Mouse (Mus musculus) CH12.LX (cell line): ENCODE measurements around the gene Lpar6. TPM values are rescaled to one million over a fixed set of nuclear protein-coding genes. Genes with fewer than 3 reads are reported as not detected.

Source experiments
- DNase-seq: peaks from one replicate; pipeline ENCODE4 v3.0.0-alpha.2; 2013; ENCODE audit errors: extremely low read depth
- H3K27ac ChIP-seq: 2 replicates; pipeline ENCODE4 v1.5.1; 2012; ENCODE audit warnings: low read depth, mild to moderate bottlenecking, control low read depth, moderate library complexity; ENCODE audit not compliant: insufficient read depth
- H3K27me3 ChIP-seq: replicated peaks from 2 replicates; pipeline ENCODE3; 2012; ENCODE audit warnings: inconsistent platforms
- H3K36me3 ChIP-seq, 2 experiments: replicated peaks in 1 of 2; 2 replicates each; pipeline versions ENCODE3 to v1.6.1; 2012; ENCODE audit warnings: inconsistent platforms in 1 of 2, low read length in 1 of 2, mild to moderate bottlenecking in 1 of 2, mixed read lengths in 1 of 2, moderate library complexity in 1 of 2; ENCODE audit not compliant: control insufficient read depth in 1 of 2, insufficient read depth in 1 of 2
- H3K4me1 ChIP-seq, 2 experiments: 2 replicates each; pipeline ENCODE4 v1.6.1; 2012; ENCODE audit warnings: inconsistent platforms in 1 of 2, moderate library complexity in 1 of 2; ENCODE audit not compliant: insufficient read depth in 2 of 2, control insufficient read depth in 1 of 2
- H3K4me2 ChIP-seq: 2 replicates; pipeline ENCODE4 v1.6.1; 2012; ENCODE audit warnings: low read depth, mild to moderate bottlenecking, control low read depth; ENCODE audit not compliant: poor library complexity, insufficient read depth, severe bottlenecking
- H3K4me3 ChIP-seq, 3 experiments: fragments of 150-350 bp in 1 of 3; sonication (generic) in 1 of 3; replicated peaks in 1 of 3; 2 replicates each; pipeline versions ENCODE3 to v1.5.1; 2011 to 2012; ENCODE audit warnings: low read depth in 2 of 3, low read length in 2 of 3, mild to moderate bottlenecking in 2 of 3, moderate library complexity in 2 of 3, control low read depth in 1 of 3, improper control_type of control experiment in 1 of 3, inconsistent platforms in 1 of 3, mixed read lengths in 1 of 3; ENCODE audit not compliant: poor library complexity in 1 of 3
- H3K79me2 ChIP-seq: replicated peaks from 2 replicates; pipeline ENCODE4 v1.6.1; 2012; ENCODE audit warnings: mild to moderate bottlenecking, moderate library complexity; ENCODE audit not compliant: control insufficient read depth, poor library complexity, insufficient read depth, severe bottlenecking; ENCODE audit errors: extremely low read depth
- H3K9ac ChIP-seq: 2 replicates; pipeline ENCODE4 v1.6.1; 2012; ENCODE audit warnings: low read depth, mild to moderate bottlenecking, control low read depth, moderate library complexity; ENCODE audit not compliant: insufficient read depth
- H3K9me3 ChIP-seq: replicated peaks from 2 replicates; pipeline ENCODE3; 2012; ENCODE audit warnings: low read length, inconsistent platforms, mixed read lengths
- BHLHE40 ChIP-seq: IDR thresholded peaks from 2 replicates; pipeline ENCODE4 v1.6.1; 2011; ENCODE audit warnings: mild to moderate bottlenecking, low read depth, low read length, improper control_type of control experiment
- CHD1 ChIP-seq: IDR thresholded peaks from 2 replicates; pipeline ENCODE4 v1.6.1; 2012; ENCODE audit warnings: low read depth, low read length, improper control_type of control experiment, inconsistent platforms
- CHD2 ChIP-seq: IDR thresholded peaks from 2 replicates; pipeline ENCODE4 v1.6.1; 2011; ENCODE audit warnings: low read length, improper control_type of control experiment
- CTCF ChIP-seq, 2 experiments: IDR thresholded peaks in 1 of 2; conservative IDR thresholded peaks in 1 of 2; 2 replicates each; pipeline ENCODE4 v1.5.1; 2011 to 2012; ENCODE audit warnings: low read depth in 2 of 2, low read length in 2 of 2, improper control_type of control experiment in 1 of 2, inconsistent platforms in 1 of 2, mild to moderate bottlenecking in 1 of 2, moderate library complexity in 1 of 2
- E2F4 ChIP-seq: IDR thresholded peaks from 2 replicates; pipeline ENCODE4 v1.6.1; 2011; ENCODE audit warnings: low read depth, low read length, improper control_type of control experiment; ENCODE audit not compliant: insufficient replicate concordance
- ELF1 ChIP-seq: IDR thresholded peaks from 2 replicates; pipeline ENCODE4 v1.6.1; 2014; ENCODE audit warnings: low read depth, mild to moderate bottlenecking, inconsistent platforms, low read length, improper control_type of control experiment
- EP300 ChIP-seq: IDR thresholded peaks from 2 replicates; pipeline ENCODE4 v1.6.1; 2011; ENCODE audit warnings: low read length, improper control_type of control experiment
- ETS1 ChIP-seq: conservative IDR thresholded peaks from 2 replicates; pipeline ENCODE4 v1.6.1; 2012; ENCODE audit warnings: low read depth, mild to moderate bottlenecking, inconsistent platforms, low read length, improper control_type of control experiment, moderate library complexity
- GABPA ChIP-seq: IDR thresholded peaks from 2 replicates; pipeline ENCODE4 v1.6.1; 2012; ENCODE audit warnings: low read depth, low read length, improper control_type of control experiment, inconsistent platforms; ENCODE audit not compliant: insufficient replicate concordance
- HCFC1 ChIP-seq: IDR thresholded peaks from 2 replicates; pipeline ENCODE4 v1.6.1; 2012; ENCODE audit warnings: low read depth, mild to moderate bottlenecking, inconsistent platforms, low read length, improper control_type of control experiment
- IRF4 ChIP-seq: IDR thresholded peaks from 2 replicates; pipeline ENCODE4 v1.6.1; 2014; ENCODE audit warnings: low read depth, mild to moderate bottlenecking, inconsistent platforms, low read length, improper control_type of control experiment
- JUN ChIP-seq: IDR thresholded peaks from 2 replicates; pipeline ENCODE4 v1.6.1; 2011; ENCODE audit warnings: low read depth, mild to moderate bottlenecking, low read length, improper control_type of control experiment, moderate library complexity; ENCODE audit not compliant: insufficient read depth
- JUND ChIP-seq: conservative IDR thresholded peaks from 2 replicates; pipeline ENCODE4 v1.6.1; 2011; ENCODE audit warnings: low read depth, low read length, improper control_type of control experiment
- KAT2A ChIP-seq: IDR thresholded peaks from 2 replicates; pipeline ENCODE4 v1.6.1; 2012; ENCODE audit warnings: low read length, improper control_type of control experiment, inconsistent platforms; ENCODE audit not compliant: insufficient replicate concordance
- MAFK ChIP-seq: IDR thresholded peaks from 2 replicates; pipeline ENCODE4 v1.6.1; 2011; ENCODE audit warnings: low read length, improper control_type of control experiment; ENCODE audit not compliant: insufficient replicate concordance
- MAX ChIP-seq: IDR thresholded peaks from 2 replicates; pipeline ENCODE4 v1.6.1; 2011; ENCODE audit warnings: low read length, improper control_type of control experiment
- MAZ ChIP-seq: IDR thresholded peaks from 2 replicates; pipeline ENCODE4 v1.6.1; 2012; ENCODE audit warnings: low read depth, mild to moderate bottlenecking, inconsistent platforms, low read length, improper control_type of control experiment, moderate library complexity
- MEF2A ChIP-seq: IDR thresholded peaks from 2 replicates; pipeline ENCODE4 v1.6.1; 2014; ENCODE audit warnings: low read depth, mild to moderate bottlenecking, inconsistent platforms, low read length, improper control_type of control experiment, borderline replicate concordance
- MXI1 ChIP-seq: IDR thresholded peaks from 2 replicates; pipeline ENCODE4 v1.6.1; 2011; ENCODE audit warnings: mild to moderate bottlenecking, low read depth, low read length, improper control_type of control experiment
- MYC ChIP-seq: IDR thresholded peaks from 2 replicates; pipeline ENCODE4 v1.6.1; 2011; ENCODE audit warnings: low read depth, mild to moderate bottlenecking, improper control_type of control experiment, low read length
- NELFE ChIP-seq: IDR thresholded peaks from 2 replicates; pipeline ENCODE4 v1.6.1; 2011; ENCODE audit warnings: low read depth, low read length, improper control_type of control experiment
- NRF1 ChIP-seq: IDR thresholded peaks from 2 replicates; pipeline ENCODE4 v1.6.1; 2014; ENCODE audit warnings: low read depth, mild to moderate bottlenecking, inconsistent platforms, low read length, improper control_type of control experiment, moderate library complexity
- PAX5 ChIP-seq: IDR thresholded peaks from 2 replicates; pipeline ENCODE4 v1.6.1; 2012; ENCODE audit warnings: low read length, inconsistent platforms, mixed read lengths
- POLR2A ChIP-seq: IDR thresholded peaks from 2 replicates; pipeline ENCODE4 v1.6.1; 2011; ENCODE audit warnings: low read depth, mild to moderate bottlenecking, improper control_type of control experiment, low read length
- POLR2AphosphoS2 ChIP-seq: IDR thresholded peaks from 2 replicates; pipeline ENCODE4 v1.6.1; 2011; ENCODE audit warnings: low read depth, low read length, improper control_type of control experiment
- RAD21 ChIP-seq: IDR thresholded peaks from 2 replicates; pipeline ENCODE4 v1.6.1; 2011; ENCODE audit warnings: low read depth, mild to moderate bottlenecking, low read length, improper control_type of control experiment, moderate library complexity
- RCOR1 ChIP-seq: conservative IDR thresholded peaks from 2 replicates; pipeline ENCODE4 v1.6.1; 2012; ENCODE audit warnings: low read depth, mild to moderate bottlenecking, inconsistent platforms, low read length, improper control_type of control experiment
- SIN3A ChIP-seq: IDR thresholded peaks from 2 replicates; pipeline ENCODE4 v1.6.1; 2012; ENCODE audit warnings: low read length, improper control_type of control experiment, inconsistent platforms
- SMC3 ChIP-seq: IDR thresholded peaks from 2 replicates; pipeline ENCODE4 v1.6.1; 2011; ENCODE audit warnings: low read depth, low read length, improper control_type of control experiment
- TBP ChIP-seq: conservative IDR thresholded peaks from 2 replicates; pipeline ENCODE4 v1.6.1; 2011; ENCODE audit warnings: low read depth, low read length, improper control_type of control experiment
- TCF12 ChIP-seq: IDR thresholded peaks from 2 replicates; pipeline ENCODE4 v1.6.1; 2014; ENCODE audit warnings: low read depth, mild to moderate bottlenecking, inconsistent platforms, low read length, improper control_type of control experiment
- UBTF ChIP-seq: IDR thresholded peaks from 2 replicates; pipeline ENCODE4 v1.6.1; 2012; ENCODE audit warnings: low read depth, mild to moderate bottlenecking, inconsistent platforms, low read length, improper control_type of control experiment, moderate library complexity
- USF1 ChIP-seq: IDR thresholded peaks from 2 replicates; pipeline ENCODE4 v1.6.1; 2014; ENCODE audit warnings: low read depth, mild to moderate bottlenecking, inconsistent platforms, low read length, improper control_type of control experiment
- USF2 ChIP-seq: conservative IDR thresholded peaks from 2 replicates; pipeline ENCODE4 v1.6.1; 2011; ENCODE audit warnings: low read depth, low read length, improper control_type of control experiment
- ZC3H11A ChIP-seq: IDR thresholded peaks from 2 replicates; pipeline ENCODE4 v1.6.1; 2012; ENCODE audit warnings: low read depth, mild to moderate bottlenecking, inconsistent platforms, low read length, improper control_type of control experiment
- ZKSCAN1 ChIP-seq: IDR thresholded peaks from 2 replicates; pipeline ENCODE4 v1.6.1; 2012; ENCODE audit warnings: low read depth, inconsistent platforms, low read length, improper control_type of control experiment, borderline replicate concordance
- ZMIZ1 ChIP-seq: IDR thresholded peaks from 2 replicates; pipeline ENCODE4 v1.6.1; 2012; ENCODE audit warnings: low read depth, mild to moderate bottlenecking, inconsistent platforms, low read length, improper control_type of control experiment
- ZNF384 ChIP-seq: IDR thresholded peaks from 2 replicates; pipeline ENCODE4 v1.6.1; 2012; ENCODE audit warnings: low read depth, low read length, improper control_type of control experiment, inconsistent platforms
- dilution Hi-C: fragments of 300-500 bp; cut with MboI; formaldehyde crosslinking; loops from 2 replicates; pipeline ENCODE4 v1.14.3; 2020; ENCODE audit warnings: low sequenced_read_pairs; ENCODE audit not compliant: extremely low pct_unique_long_range_greater_than_20kb, extremely low pct_ligation_motif_present
- in situ Hi-C: fragments of 300-500 bp; cut with MboI; formaldehyde crosslinking; loops from 3 replicates; pipeline ENCODE4 v1.14.3; 2019; ENCODE audit warnings: low sequenced_read_pairs, low pct_ligation_motif_present, low pct_unique_long_range_greater_than_20kb, mixed read lengths
- polyA plus RNA-seq: library from polyadenylated mRNA; unstranded; fragments of >175 nt; gene quantifications from 2 replicates; pipeline ENCODE4 v1.2.1, GENCODE M21; 2012; ENCODE audit warnings: low read depth; ENCODE audit not compliant: insufficient read length
- total RNA-seq, 2 experiments: library from RNA; depleted of rRNA; stranded (reverse); fragments of 300-350 nt in 1 of 2; fragments of >200 nt in 1 of 2; gene quantifications; 2 replicates each; pipeline ENCODE4 v1.2.3; 2012 to 2014

Gene Lpar6
- total and polyA plus RNA-seq, 3 experiments: 2.9 to 6.4 (median 3.2) TPM

DNA sequence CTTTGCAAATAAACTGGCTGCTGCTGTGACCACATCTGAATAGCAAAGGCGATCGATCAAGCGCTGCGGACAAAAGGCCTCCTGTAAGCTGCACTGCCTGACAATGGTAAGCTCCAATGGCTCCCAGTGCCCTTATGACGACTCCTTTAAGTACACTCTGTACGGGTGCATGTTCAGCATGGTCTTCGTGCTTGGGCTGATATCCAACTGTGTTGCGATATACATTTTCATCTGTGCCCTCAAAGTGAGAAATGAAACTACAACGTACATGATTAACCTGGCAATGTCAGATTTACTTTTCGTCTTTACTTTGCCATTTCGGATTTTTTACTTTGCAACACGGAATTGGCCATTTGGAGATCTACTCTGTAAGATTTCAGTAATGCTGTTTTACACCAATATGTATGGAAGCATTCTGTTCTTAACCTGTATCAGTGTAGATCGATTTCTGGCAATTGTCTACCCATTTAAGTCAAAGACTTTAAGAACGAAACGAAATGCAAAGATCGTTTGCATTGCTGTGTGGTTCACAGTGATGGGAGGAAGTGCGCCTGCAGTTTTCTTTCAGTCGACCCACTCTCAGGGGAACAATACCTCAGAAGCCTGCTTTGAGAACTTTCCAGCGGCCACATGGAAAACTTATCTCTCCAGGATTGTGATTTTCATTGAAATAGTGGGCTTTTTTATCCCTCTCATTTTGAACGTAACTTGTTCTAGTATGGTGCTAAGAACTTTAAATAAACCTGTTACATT lies 979 bp downstream of the Lpar6 start:
- in situ Hi-C loops: loop anchor here (10.0 kb wide), 2 partner anchors 64 to 104 kb away; no protein-coding TSS in a partner anchor
- DNase-seq: peak; percentile 55

DNA sequence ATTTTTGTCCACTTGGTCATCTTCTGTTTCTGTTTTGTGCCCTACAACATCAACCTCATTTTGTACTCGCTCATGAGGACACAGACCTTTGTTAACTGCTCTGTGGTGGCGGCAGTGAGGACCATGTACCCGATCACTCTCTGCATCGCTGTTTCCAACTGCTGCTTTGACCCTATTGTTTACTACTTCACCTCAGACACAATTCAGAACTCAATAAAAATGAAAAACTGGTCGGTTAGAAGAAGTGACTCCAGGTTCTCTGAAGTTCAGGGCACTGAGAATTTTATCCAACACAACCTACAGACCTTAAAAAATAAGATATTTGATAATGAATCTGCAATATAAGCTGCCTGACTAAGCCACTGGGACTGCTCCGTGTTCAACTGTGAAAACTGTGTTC lies 1.6 kb downstream of the Lpar6 start:
- H3K4me3 ChIP-seq: peak overlapping the region; percentile 59 to 93 (median 66)
- H3K9me3 ChIP-seq: peaks cover 2% of the 10 kb centered on the region
- DNase-seq: peak; percentile 34
- in situ Hi-C loops: loop anchor here (10.0 kb wide), 2 partner anchors 64 to 104 kb away; no protein-coding TSS in a partner anchor
- peaks cover 3% of the 10 kb centered on the region for H3K79me2 ChIP-seq
- peak overlapping the region; percentile 25; the same call in 1 of the 2 replicates for H3K4me2 ChIP-seq
- H3K27ac ChIP-seq: peak overlapping the region; percentile 13; the same call in 1 of the 2 replicates
- dilution Hi-C loops: no loop called here
- H3K9ac ChIP-seq: peak overlapping the region; percentile 55
- peaks cover 0 to 9% of the 10 kb centered on the region in 2 experiments for H3K36me3 ChIP-seq
- peaks cover 2 to 26% of the 10 kb centered on the region in 2 experiments; a peak in 3 of 4 replicates for H3K4me1 ChIP-seq
- H3K27me3 ChIP-seq: no peaks in the 10 kb centered on the region
- TF ChIP-seq UBTF (no peak), MYC (0 out of 2 replicates have a peak, but pooled peaks have one; percentile 5), JUN (no peak), MAFK (0 out of 2 replicates have a peak, but pooled peaks have one; percentile 12), GABPA (no peak), ZNF384 (0 out of 2 replicates have a peak, but pooled peaks have one; percentile 5), BHLHE40 (no peak), MEF2A (no peak), ELF1 (no peak), IRF4 (no peak), JUND (no peak), EP300 (no peak), CHD2 (no peak), POLR2A (no peak)

More for the DNA sequence above, 979 bp downstream of the Lpar6 start:
- dilution Hi-C loops: no loop called here
- Histone ChIP-seq H3K79me2 (peaks cover 3% of the 10 kb centered on the region), H3K4me2 (peak overlapping the region; percentile 41; the same call in 1 of the 2 replicates), H3K27me3 (no peaks in the 10 kb centered on the region), H3K9me3 (peaks cover 2% of the 10 kb centered on the region), H3K27ac (peak overlapping the region; percentile 26), H3K4me3 (peak overlapping the region; percentile 59 to 93 (median 66)), H3K36me3 (peaks cover 0 to 8% of the 10 kb centered on the region in 2 experiments), H3K9ac (peak overlapping the region; percentile 55), H3K4me1 (peaks cover 0 to 21% of the 10 kb centered on the region in 2 experiments; a peak in 2 of 4 replicates)
- TF ChIP-seq ETS1 (peak; percentile 51; the same call in 1 of the 2 replicates), UBTF (peak; percentile 89), MAZ (0 out of 2 replicates have a peak, but pooled peaks have one; percentile 28), KAT2A (0 out of 2 replicates have a peak, but pooled peaks have one; percentile 33), TBP (peak; percentile 64; the same call in 1 of the 2 replicates), NELFE (no peak), BHLHE40 (0 out of 2 replicates have a peak, but pooled peaks have one; percentile 24), E2F4 (no peak), ZNF384 (no peak), USF1 (no peak), USF2 (no peak), MAX (peak; percentile 67), GABPA (no peak), CHD1 (peak; percentile 85), EP300 (peak; percentile 36), POLR2A (no peak), CHD2 (no peak), MEF2A (peak; percentile 43; the same call in 1 of the 2 replicates), MXI1 (no peak; the same call in 1 of the 2 replicates), JUN (no peak), RAD21 (no peak), MYC (peak; percentile 60; the same call in 1 of the 2 replicates), NRF1 (no peak), RCOR1 (no peak), CTCF (conservative IDR thresholded peaks at IDR 0.05 in 1 of 2, IDR thresholded peaks at IDR 0.05 in 1 of 2; ENCODE audit: low read depth in 2 of 2, low read length in 2 of 2) (no peak), SMC3 (no peak), SIN3A (peak; percentile 21; the same call in 1 of the 2 replicates), MAFK (no peak), TCF12 (peak; percentile 50; the same call in 1 of the 2 replicates), ELF1 (peak; percentile 47; the same call in 1 of the 2 replicates), ZC3H11A (no peak), ZKSCAN1 (no peak), ZMIZ1 (peak; percentile 23; the same call in 1 of the 2 replicates), IRF4 (no peak), JUND (0 out of 2 replicates have a peak, but pooled peaks have one; percentile 12), POLR2AphosphoS2 (no peak), PAX5 (no peak), HCFC1 (0 out of 2 replicates have a peak, but pooled peaks have one; percentile 35)
